Mouse (Mus musculus) liver, embryonic 14.5 days (tissue): Measurements from ENCODE around the gene Faap100.

ENCODE experiments used
- CTCF ChIP-seq: IDR thresholded peaks from 2 replicates; pipeline ENCODE4 v1.5.1; 2016; ENCODE audit warnings: antibody characterized with exemption, low read depth, control low read depth
- EP300 ChIP-seq: IDR thresholded peaks from 2 replicates; pipeline ENCODE4 v1.6.1; 2016; ENCODE audit warnings: antibody characterized with exemption, low read depth

- peak; percentile 52 for TF ChIP-seq CTCF
- TF ChIP-seq EP300, result no peak
Measured at GRCm38 (mm10) chr11:120356319-120356840, 22.2 kb downstream of the Faap100 start.
